Mouse (Mus musculus): ENCODE measurements around the gene Capn9.

GRCm38 (mm10) chr8:124557476-124557875 lies 18.4 kb upstream of the Capn9 start:
- TF ChIP-seq POLR2A (IDR thresholded peaks at IDR 0.05; ENCODE audit: low read depth, low read length) = no peak
- TF ChIP-seq CTCF (IDR thresholded peaks at IDR 0.05; ENCODE audit: borderline replicate concordance, insufficient read depth, low read length) = no peak

All from embryonic fibroblast, embryonic 13.5 days (primary cell).